8 mouse cellular contexts compared by ENCODE assay signal in genomic region chrX:133657308-133658302, GRCm38 (mm10). TPM values are rescaled to one million over a fixed set of nuclear protein-coding genes. Genes with fewer than 3 reads are reported as not detected.
DNase-seq lines count a peak whose midpoint lies in the region; ATAC-seq and TF ChIP-seq lines count a peak whose summit lies in the region.

No protein-coding gene starts in this region.

- no peaks in the 10 kb centered on the region for H3K9me3 ChIP-seq in MEL (replicated peaks; ENCODE audit: insufficient read depth, low read length)

- H3K27ac ChIP-seq in kidney, adult 2 months (ENCODE audit: insufficient read depth, low read depth, low read length): no peak overlapping the region
- no peak overlapping the region for H3K27ac ChIP-seq in MEL (ENCODE audit: control insufficient read depth, low read depth, low read length)

- no peaks in the 10 kb centered on the region for H3K36me3 ChIP-seq in kidney, adult 2 months (ENCODE audit: control insufficient read depth, insufficient read depth, low read length)
- H3K36me3 ChIP-seq in MEL (ENCODE audit: control insufficient read depth in 1 of 2, insufficient read depth in 2 of 2, low read length in 2 of 2): peaks cover 0 to 3% of the 10 kb centered on the region in 2 experiments; a peak in 1 of 4 replicates

- no peaks in the 10 kb centered on the region for H3K27me3 ChIP-seq in kidney, adult 2 months (replicated peaks; ENCODE audit: control insufficient read depth, insufficient read depth, low read length)
- no peaks in the 10 kb centered on the region for H3K27me3 ChIP-seq in MEL (ENCODE audit: control insufficient read depth in 1 of 2, insufficient read depth in 2 of 2, low read length in 2 of 2)

- no peak overlapping the region for H3K9ac ChIP-seq in MEL (ENCODE audit: control insufficient read depth, low read depth, low read length, poor library complexity, severe bottlenecking)

- no peak for TF ChIP-seq EP300 in MEL (IDR thresholded peaks at IDR 0.05; ENCODE audit: low read depth in 1 of 2, low read length in 2 of 2)

- no peak for TF ChIP-seq POLR2A in kidney, adult 2 months (IDR thresholded peaks at IDR 0.05; ENCODE audit: low read depth, low read length)
- no peak for TF ChIP-seq POLR2A in MEL (IDR thresholded peaks at IDR 0.05; ENCODE audit: control insufficient read depth in 1 of 2, insufficient read depth in 1 of 2, low read depth in 1 of 2, low read length in 2 of 2, poor library complexity in 1 of 2)

- 10% methylated on average over 8 of the region's 9 CpGs for WGBS in kidney, adult 2 months

- no peak overlapping the region for H3K4me3 ChIP-seq in kidney, adult 2 months (ENCODE audit: insufficient read depth, low read depth, low read length)
- H3K4me3 ChIP-seq in MEL (ENCODE audit: control insufficient read depth in 1 of 2, insufficient read depth in 1 of 2, low read depth in 2 of 2, low read length in 2 of 2): 0 out of 4 replicates have a peak overlapping the region, but pooled peaks of 1 of the 2 experiments have one; percentile 1

- no peaks in the 10 kb centered on the region for H3K4me1 ChIP-seq in kidney, adult 2 months (ENCODE audit: control insufficient read depth, insufficient read depth, low read length)
- no peaks in the 10 kb centered on the region; a peak in 1 of 4 replicates for H3K4me1 ChIP-seq in MEL (ENCODE audit: control insufficient read depth in 1 of 2, insufficient read depth in 2 of 2, low read length in 2 of 2)

- DNase-seq in kidney, adult 2 months: peak; percentile 1
- DNase-seq in kidney, adult 11 months: no peak
- peak; percentile 47 for DNase-seq in MEL (ENCODE audit: low read depth, low spot score)
- peak; percentile 48 for DNase-seq in embryo, embryonic 10.5 days (ENCODE audit: low spot score)
- DNase-seq in mesoderm, embryonic 11.5 days (ENCODE audit: low read depth, low spot score): peak; percentile 50
- DNase-seq in T-cell, adult 2 months (ENCODE audit: low spot score): no peak
- no peak for DNase-seq in cerebellum, adult 11 months

- H3K79me2 ChIP-seq in MEL (ENCODE audit: control insufficient read depth, insufficient read depth, low read length, poor library complexity): no peaks in the 10 kb centered on the region

- peak; percentile 77 for TF ChIP-seq RAD21 in MEL (IDR thresholded peaks at IDR 0.05; ENCODE audit: low read depth, low read length)

- no peak for ATAC-seq in megakaryocyte-erythroid progenitor cell, adult 5-6 weeks (replicated peaks; ENCODE audit: low FRiP score, low TSS enrichment, poor library complexity, severe bottlenecking)

- TF ChIP-seq CTCF in kidney, adult 2 months (conservative IDR thresholded peaks at IDR 0.05; ENCODE audit: insufficient read depth, insufficient read length, low read depth, low read length): peak; percentile 41; the same call in 1 of the 2 replicates
- peak; percentile 29 to 74 (median 69) for TF ChIP-seq CTCF in MEL (IDR thresholded peaks at IDR 0.05 in 2 of 3, conservative IDR thresholded peaks at IDR 0.05 in 1 of 3; ENCODE audit: control insufficient read depth in 1 of 3, insufficient read depth in 1 of 3, low read depth in 2 of 3, low read length in 3 of 3, poor library complexity in 1 of 3, severe bottlenecking in 1 of 3)

TF ChIP-seq in MEL, 35 proteins besides CTCF, POLR2A, EP300 and RAD21:
- TF ChIP-seq SMC3 (IDR thresholded peaks at IDR 0.05; ENCODE audit: low read depth, low read length): peak; percentile 88
- peak; percentile 64 for TF ChIP-seq GATA1 (IDR thresholded peaks at IDR 0.05; ENCODE audit: low read depth, low read length)
- TF ChIP-seq USF1 (IDR thresholded peaks at IDR 0.05; ENCODE audit: low read depth, low read length): no peak
- TF ChIP-seq ZC3H11A (IDR thresholded peaks at IDR 0.05; ENCODE audit: low read depth, low read length): peak; percentile 78
- TF ChIP-seq CHD1 (IDR thresholded peaks at IDR 0.05; ENCODE audit: low read depth, low read length): no peak
- no peak for TF ChIP-seq E2F4 (IDR thresholded peaks at IDR 0.05; ENCODE audit: borderline replicate concordance, low read depth, low read length)
- peak; percentile 97 for TF ChIP-seq ZNF384 (IDR thresholded peaks at IDR 0.05; ENCODE audit: low read depth, low read length)
- peak; percentile 90; the same call in 1 of the 2 replicates for TF ChIP-seq JUND (IDR thresholded peaks at IDR 0.05; ENCODE audit: low read depth, low read length)

RNA-seq across cellular contexts. Expression of gene Pcdh19, which starts 31.2 kb away (rescaled TPM):
- polyA plus RNA-seq in kidney, adult 2 months (2012; rRNA removed): 0.44 and 0.48 TPM in 2 replicates
- 0.04 TPM in 1 of 2 replicates, not detected in the other for total RNA-seq in MEL (2012; rRNA removed)
- not detected for polyA plus RNA-seq in MEL (2012; ENCODE audit: insufficient read depth in 1 of 2, insufficient read length in 2 of 2, low read depth in 1 of 2, low replicate concordance in 2 of 2, missing spikeins in 1 of 2)
- total RNA-seq in megakaryocyte-erythroid progenitor cell, adult 5-6 weeks (2014; fragmentation: Nextera tagmentation): not detected in 2 replicates
- total RNA-seq in megakaryocyte-erythroid progenitor cell, adult 5-6 weeks (2017): not detected in 2 replicates

Comparison
In these comparisons a context has a peak if more than half of its experiments do, and no peak if none do; other contexts are left out.
1. DNase-seq: peak in kidney, adult 2 months (single experiment), MEL (single experiment), embryo, embryonic 10.5 days (single experiment) and mesoderm, embryonic 11.5 days (single experiment); none in kidney, adult 11 months (single experiment), T-cell, adult 2 months (single experiment) and cerebellum, adult 11 months (single experiment).